Mouse (Mus musculus): ENCODE data around the gene Lurap1.

Gene Lurap1

DNA sequence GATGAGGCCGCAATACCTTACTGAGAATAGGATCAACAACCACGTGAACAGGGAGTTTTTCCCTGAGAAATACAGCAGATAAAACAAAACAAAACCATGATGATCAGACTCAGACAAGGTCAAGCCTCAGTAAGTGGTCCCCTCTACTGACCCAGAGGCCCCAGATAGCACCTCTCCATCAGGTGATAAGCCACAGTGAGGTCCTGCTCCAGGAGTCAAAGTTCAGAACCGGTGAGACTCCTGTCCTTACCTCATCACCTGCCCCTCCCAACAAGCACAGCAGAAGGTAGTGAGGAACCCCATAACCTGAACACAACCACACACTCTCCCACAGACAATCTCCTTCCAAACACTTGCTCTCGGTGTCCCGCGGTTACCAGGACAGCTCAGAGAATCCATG lies 40.4 kb downstream of the Lurap1 start:
- no peak for DNase-seq (ENCODE audit: low spot score)

DNA sequence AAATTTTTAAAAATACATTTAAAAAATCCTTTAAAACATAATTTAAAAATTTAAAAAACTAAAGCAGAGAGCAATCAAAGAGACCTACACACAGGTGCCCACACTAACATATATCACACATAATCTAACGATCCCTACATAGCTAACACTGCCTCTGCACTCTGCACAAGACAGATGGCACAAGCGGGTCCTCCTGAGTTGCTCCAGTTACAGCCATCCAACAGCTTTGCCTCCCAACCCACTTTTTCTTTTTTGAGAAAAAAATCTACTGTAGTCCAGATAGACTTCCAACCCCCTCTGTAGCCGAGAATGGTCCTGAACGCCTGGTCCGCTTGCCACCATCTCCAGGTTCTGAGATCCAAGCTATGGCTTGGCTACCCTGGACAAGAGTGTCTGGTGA lies 45.9 kb downstream of the Lurap1 start:
- no peak for DNase-seq (ENCODE audit: low spot score)

DNA sequence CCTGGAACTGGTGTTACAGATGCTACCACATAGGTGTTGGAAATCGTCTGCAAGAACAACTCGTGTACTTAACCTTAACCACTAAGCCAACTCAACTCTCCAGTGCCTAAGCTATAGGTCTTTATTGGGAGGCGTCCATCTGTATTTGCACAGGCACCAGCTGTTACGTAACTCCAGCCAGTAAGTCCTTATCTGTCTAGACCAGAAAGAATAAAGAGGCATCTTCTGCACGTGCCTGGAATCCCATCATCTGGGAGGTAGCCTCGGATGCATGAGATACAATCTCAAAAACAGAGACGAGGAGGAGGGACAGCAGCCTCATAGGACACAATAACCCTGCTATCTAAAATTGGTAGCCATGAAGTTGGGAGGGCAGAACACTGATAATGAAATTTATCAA lies 50.2 kb downstream of the Lurap1 start:
- no peak for DNase-seq (ENCODE audit: low spot score)

DNA sequence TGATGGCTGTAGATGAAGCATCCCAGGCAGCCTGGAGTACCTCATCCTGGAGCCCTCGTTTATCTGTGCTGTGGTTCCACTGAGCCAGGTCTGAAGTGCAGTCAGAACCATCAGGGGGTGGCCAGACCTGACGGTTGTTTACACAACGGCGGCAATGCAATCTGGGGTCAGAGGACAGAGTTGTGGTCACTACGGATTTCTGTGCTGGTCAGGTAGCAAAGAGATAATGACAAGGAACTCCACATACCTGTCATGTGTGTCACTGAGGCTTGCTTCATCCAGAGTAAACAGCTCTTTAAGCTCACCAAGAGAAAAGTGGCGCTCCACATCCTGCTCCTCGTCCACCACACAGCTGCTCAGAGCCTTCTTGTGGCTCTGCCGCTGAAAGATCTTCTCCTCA lies 53.9 kb downstream of the Lurap1 start:
- no peak for DNase-seq (ENCODE audit: low spot score)

DNA sequence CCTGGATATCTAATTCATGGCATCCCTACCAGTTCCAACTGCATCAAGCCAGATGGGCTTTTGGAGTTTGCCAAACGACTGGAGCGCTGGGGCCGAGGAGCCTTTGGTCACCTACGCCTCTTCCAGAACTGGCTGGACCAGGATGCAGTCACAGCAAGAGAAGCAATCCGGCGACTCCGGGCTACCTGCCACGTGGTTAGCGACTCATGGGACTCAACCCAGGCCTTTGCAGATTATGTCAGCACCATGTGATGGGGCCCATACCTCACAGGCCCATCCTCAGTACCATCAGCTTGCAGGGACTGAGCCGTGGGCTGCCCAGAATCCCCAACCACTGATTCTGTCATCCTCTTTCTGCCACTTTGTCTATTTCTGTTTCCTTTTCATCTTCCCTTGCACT lies 54.8 kb downstream of the Lurap1 start:
- no peak for DNase-seq (ENCODE audit: low spot score)

DNA sequence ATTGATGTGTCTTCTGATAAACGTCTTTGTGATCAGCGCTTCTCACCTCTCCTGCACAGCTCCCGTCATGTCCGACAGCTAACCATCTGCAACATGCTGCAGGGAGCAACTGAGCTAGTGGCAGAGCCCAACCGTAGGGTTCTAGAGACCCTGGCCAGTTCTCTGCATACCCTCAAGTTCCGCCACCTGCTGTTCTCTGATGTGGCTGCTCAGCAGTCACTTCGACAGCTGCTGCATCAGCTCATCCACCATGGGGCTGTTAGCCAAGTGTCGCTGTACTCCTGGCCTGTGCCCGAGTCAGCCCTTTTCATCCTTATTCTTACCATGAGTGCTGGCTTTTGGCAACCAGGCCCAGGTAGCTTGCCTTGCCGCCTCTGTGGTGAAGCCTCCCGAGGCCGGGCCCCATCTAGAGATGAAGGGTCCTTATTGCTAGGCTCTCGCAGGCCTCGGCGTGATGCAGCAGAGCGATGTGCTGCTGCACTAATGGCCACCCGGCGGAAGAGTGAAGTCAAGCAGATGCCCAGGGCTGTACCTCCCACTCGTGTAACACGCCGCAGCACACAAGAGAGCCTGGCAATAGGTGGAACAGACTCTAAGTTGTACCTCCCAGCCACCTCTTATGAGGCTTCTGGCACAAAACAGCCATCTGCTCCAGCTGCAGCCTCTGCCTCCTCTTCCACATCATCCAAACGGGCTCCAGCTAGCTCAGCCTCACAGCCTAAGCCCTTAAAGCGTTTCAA lies 62.5 kb downstream of the Lurap1 start:
- no peak for DNase-seq (ENCODE audit: low spot score)
